Mouse (Mus musculus) forebrain, embryonic 15.5 days (tissue): ENCODE measurements around the gene Krt42. TPM values are rescaled to one million over a fixed set of nuclear protein-coding genes. Genes with fewer than 3 reads are reported as not detected.

ENCODE experiments used
- ATAC-seq: fragments of 200-750 bp; cut with Nextera tagmentation; replicated peaks from 2 replicates; pipeline ENCODE4 v1.8.0; 2017; ENCODE audit warnings: mild to moderate bottlenecking, moderate TSS enrichment, moderate library complexity
- H3K27ac ChIP-seq: fragments of 300-500 bp; sonication (generic); replicated peaks from 2 replicates; pipeline ENCODE4 v1.5.1; 2015; ENCODE audit warnings: mild to moderate bottlenecking, inconsistent platforms
- H3K27me3 ChIP-seq: fragments of 300-500 bp; sonication (generic); 2 replicates; pipeline ENCODE4 v1.6.1; 2015; ENCODE audit warnings: inconsistent platforms
- H3K36me3 ChIP-seq: fragments of 300-500 bp; sonication (generic); 2 replicates; pipeline ENCODE4 v1.6.1; 2015; ENCODE audit warnings: mild to moderate bottlenecking, inconsistent platforms
- H3K4me1 ChIP-seq: fragments of 300-500 bp; sonication (generic); 2 replicates; pipeline ENCODE4 v1.6.1; 2015; ENCODE audit warnings: inconsistent platforms
- H3K4me2 ChIP-seq: fragments of 300-500 bp; sonication (generic); replicated peaks from 2 replicates; pipeline ENCODE4 v1.6.1; 2015; ENCODE audit warnings: mild to moderate bottlenecking, inconsistent platforms
- H3K4me3 ChIP-seq: fragments of 300-500 bp; sonication (generic); 2 replicates; pipeline ENCODE4 v1.5.1; 2015; ENCODE audit warnings: mild to moderate bottlenecking, inconsistent platforms
- H3K9ac ChIP-seq: fragments of 300-500 bp; sonication (generic); replicated peaks from 2 replicates; pipeline ENCODE4 v1.6.1; 2015; ENCODE audit warnings: mild to moderate bottlenecking, inconsistent platforms
- H3K9me3 ChIP-seq: fragments of 300-500 bp; sonication (generic); 2 replicates; pipeline ENCODE4 v1.6.1; 2016; ENCODE audit warnings: inconsistent platforms
- WGBS: fragments of 180-500 bp; shearing (Covaris S2); methylation state at CpG from one replicate; pipeline ENCODE4 v1.1.7; 2015; ENCODE audit warnings: mixed read lengths; 5-methylcytosine and 5-hydroxymethylcytosine counted together
- polyA plus RNA-seq: library from polyadenylated mRNA; unstranded; fragments of >200 nt; fragmentation: Nextera tagmentation; extraction: Ambion mirVana; gene quantifications from 2 replicates; pipeline ENCODE4 v1.2.1, GENCODE M21; 2015

Krt42 gene
- polyA plus RNA-seq, 1 experiment from 2014 or later, result not detected

DNA sequence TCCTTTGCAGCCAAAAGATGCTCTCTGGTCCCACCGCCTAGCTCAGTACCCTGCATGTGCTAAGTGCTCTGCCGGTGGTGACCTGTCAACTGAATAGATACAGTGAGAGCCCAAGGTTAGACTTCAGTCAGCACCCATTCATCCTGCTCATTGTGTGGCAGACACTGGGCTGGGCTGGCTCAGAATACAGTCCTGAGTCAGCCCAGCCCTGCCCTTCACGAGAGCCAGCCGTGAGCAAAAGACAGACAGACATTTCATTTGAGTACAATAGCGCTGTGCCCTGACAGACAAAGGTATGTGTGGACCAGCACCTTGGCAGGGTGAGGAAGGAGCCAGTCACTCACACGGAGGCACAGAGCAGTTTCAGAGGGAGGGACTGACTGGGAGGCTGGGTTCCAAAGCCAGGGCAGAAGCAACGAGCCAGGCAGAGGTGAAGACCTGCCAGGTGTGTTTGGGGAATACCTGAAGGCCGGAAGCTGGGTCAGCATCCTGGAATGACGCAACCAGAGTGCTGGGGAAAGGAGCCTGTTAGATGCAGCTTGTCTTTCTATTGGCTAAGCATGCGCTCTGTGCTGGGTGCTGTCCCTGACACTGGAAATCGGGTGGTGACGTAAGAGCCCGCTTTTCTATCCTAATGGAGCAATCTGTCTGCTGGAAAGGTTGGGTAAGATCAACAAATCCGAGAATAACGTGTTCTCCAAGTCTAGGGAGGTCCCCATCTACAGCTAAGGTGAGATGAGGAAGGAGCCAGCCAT lies 8.2 kb upstream of the Krt42 start:
- no peak overlapping the region for H3K27ac ChIP-seq
- 77% methylated on average over 15 of the region's 15 CpGs for WGBS
- no peaks in the 10 kb centered on the region for H3K27me3 ChIP-seq
- H3K4me2 ChIP-seq, result no peak overlapping the region
- H3K36me3 ChIP-seq, result no peaks in the 10 kb centered on the region
- peaks cover 3% of the 10 kb centered on the region; the same call in 1 of the 2 replicates for H3K4me1 ChIP-seq
- no peak for ATAC-seq
- H3K4me3 ChIP-seq, result no peak overlapping the region
- H3K9ac ChIP-seq, result no peak overlapping the region
- H3K9me3 ChIP-seq, result no peaks in the 10 kb centered on the region

DNA sequence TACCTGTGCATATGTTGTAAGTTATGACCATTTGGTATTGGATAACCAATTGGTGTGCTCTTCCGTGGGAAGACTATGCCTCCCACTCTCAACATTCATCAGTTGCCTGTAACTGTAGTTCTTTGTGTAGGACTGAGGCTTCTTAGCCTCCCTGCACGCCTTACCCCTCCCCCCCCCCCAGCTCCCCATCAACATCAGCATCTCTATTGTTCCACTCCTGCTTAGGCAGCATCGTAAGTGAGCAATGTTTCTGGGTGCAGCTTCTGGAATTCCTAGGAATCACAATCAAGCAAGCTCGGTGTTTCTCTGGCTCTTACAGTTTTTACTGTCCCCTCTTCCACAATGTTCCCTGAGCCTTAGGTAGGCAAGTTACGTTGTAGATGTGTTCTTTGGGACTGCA lies 5.8 kb upstream of the Krt42 start:
- Histone ChIP-seq H3K4me2 (no peak overlapping the region), H3K4me3 (no peak overlapping the region), H3K9ac (no peak overlapping the region), H3K9me3 (no peaks in the 10 kb centered on the region), H3K27me3 (no peaks in the 10 kb centered on the region), H3K27ac (no peak overlapping the region), H3K36me3 (no peaks in the 10 kb centered on the region), H3K4me1 (no peaks in the 10 kb centered on the region)
- 32% methylated on average over 5 of the region's 5 CpGs for WGBS
- no peak for ATAC-seq

- no peak overlapping the region for H3K27ac ChIP-seq
- no peak overlapping the region for H3K4me3 ChIP-seq
- no peak for ATAC-seq
- no peaks in the 10 kb centered on the region for H3K27me3 ChIP-seq
- WGBS, result 72% methylated on average over 7 of the region's 7 CpGs
- no peaks in the 10 kb centered on the region for H3K9me3 ChIP-seq
- H3K9ac ChIP-seq, result no peak overlapping the region
- no peak overlapping the region for H3K4me2 ChIP-seq
- H3K36me3 ChIP-seq, result no peaks in the 10 kb centered on the region
- H3K4me1 ChIP-seq, result no peaks in the 10 kb centered on the region
Observed at GRCm38 (mm10) chr11:100274719-100275118, 5.0 kb upstream of the Krt42 start.

DNA sequence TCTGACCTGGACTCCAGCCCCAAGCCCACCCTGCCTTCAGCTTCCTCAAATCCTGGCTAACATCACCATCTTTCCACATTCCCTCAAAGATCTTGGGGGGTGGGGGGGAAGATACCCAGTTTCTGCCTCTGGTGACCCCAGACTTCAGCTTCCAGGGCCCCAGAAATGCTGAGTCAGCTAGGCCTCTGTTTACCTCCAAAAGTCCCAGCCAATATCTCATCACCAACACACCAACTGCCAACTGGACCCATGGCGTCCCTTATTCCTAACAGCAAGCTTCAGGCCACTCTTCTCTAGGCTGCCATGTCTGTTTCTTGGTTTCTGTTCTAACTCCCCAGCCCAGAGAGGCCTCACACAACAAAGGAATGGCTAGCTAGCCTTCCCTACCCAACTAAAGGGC lies 2.2 kb upstream of the Krt42 start:
- WGBS, result 85% methylated on average over 1 of the region's 1 CpGs
- H3K36me3 ChIP-seq, result no peaks in the 10 kb centered on the region
- no peaks in the 10 kb centered on the region for H3K4me1 ChIP-seq
- no peak overlapping the region for H3K9ac ChIP-seq
- no peak overlapping the region for H3K4me2 ChIP-seq
- no peak for ATAC-seq
- H3K27me3 ChIP-seq, result no peaks in the 10 kb centered on the region
- H3K9me3 ChIP-seq, result no peaks in the 10 kb centered on the region
- H3K4me3 ChIP-seq, result no peak overlapping the region
- H3K27ac ChIP-seq, result no peak overlapping the region

DNA sequence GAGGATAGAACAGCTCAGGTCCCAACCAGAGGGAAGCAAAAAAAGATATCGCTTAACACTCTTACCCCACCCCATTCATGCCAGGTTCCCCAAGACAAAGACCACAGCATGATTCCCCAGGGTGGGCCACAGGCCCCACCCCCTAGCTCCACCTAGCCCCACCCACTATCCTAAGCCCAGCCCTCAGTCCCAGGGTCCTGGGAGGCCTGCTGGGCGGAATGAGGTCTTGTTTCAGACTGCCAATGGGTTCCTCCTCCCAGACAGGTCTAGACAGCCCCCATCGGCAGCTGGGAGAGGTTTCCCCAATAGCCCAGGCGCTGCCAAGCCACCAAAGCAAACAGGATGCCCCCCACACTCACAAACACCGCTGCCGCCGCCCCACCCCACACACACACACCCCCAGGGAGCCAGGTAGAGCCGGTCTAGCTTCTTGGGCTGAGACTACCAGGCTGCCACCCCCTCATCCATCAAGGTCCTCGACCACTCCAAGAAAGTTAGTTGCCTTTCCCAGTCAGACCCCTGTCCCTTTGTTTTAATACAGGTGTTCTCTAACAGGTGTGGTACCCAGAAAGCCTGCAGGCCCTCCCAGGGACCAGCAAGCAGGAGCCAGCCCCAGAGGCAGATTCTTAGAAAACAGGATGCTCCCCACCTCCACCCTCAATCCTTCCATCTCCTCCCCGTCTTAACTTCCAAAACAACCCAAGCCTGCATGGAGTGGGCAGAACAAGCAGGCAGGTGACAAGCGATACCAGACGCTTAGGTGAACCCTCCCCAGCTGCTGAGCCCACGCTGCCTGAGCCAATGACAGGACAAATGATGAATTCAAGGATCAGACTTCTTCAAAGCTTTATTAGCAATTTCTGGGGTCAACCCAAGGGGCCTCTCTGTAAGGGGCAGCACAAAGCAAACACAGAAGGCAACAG lies 7.4 kb downstream of the Krt42 start:
- H3K27me3 ChIP-seq, result no peaks in the 10 kb centered on the region
- no peak overlapping the region for H3K27ac ChIP-seq
- ATAC-seq, result no peak
- H3K36me3 ChIP-seq, result no peaks in the 10 kb centered on the region
- no peak overlapping the region for H3K4me3 ChIP-seq
- H3K4me2 ChIP-seq, result no peak overlapping the region
- no peaks in the 10 kb centered on the region for H3K9me3 ChIP-seq
- no peak overlapping the region for H3K9ac ChIP-seq
- H3K4me1 ChIP-seq, result no peaks in the 10 kb centered on the region
- whole genome bisulfite sequencing, result 30% methylated on average over 13 of the region's 13 CpGs

- no peaks in the 10 kb centered on the region for H3K27me3 ChIP-seq
- H3K4me1 ChIP-seq, result no peaks in the 10 kb centered on the region
- no peak overlapping the region for H3K4me2 ChIP-seq
- H3K9me3 ChIP-seq, result no peaks in the 10 kb centered on the region
- no peak overlapping the region for H3K27ac ChIP-seq
- 86% methylated on average over 9 of the region's 9 CpGs for WGBS
- no peak for ATAC-seq
- H3K4me3 ChIP-seq, result no peak overlapping the region
- no peak overlapping the region for H3K9ac ChIP-seq
- no peaks in the 10 kb centered on the region for H3K36me3 ChIP-seq
Observed at GRCm38 (mm10) chr11:100261235-100261605, 8.5 kb downstream of the Krt42 start.

- Histone ChIP-seq H3K27ac (no peak within 1 kb of the TSS), H3K4me1 (no peaks in the 10 kb centered on the region), H3K4me2 (no peak within 1 kb of the TSS), H3K36me3 (no peaks in the 10 kb centered on the region), H3K9me3 (no peaks in the 10 kb centered on the region), H3K9ac (no peak within 1 kb of the TSS), H3K4me3 (no peak within 1 kb of the TSS), H3K27me3 (no peaks in the 10 kb centered on the region)
- ATAC-seq, result no peak
- 82% methylated on average over 21 of the region's 21 CpGs for WGBS
Observed at GRCm38 (mm10) chr11:100260514-100261234, 9.0 kb downstream of the Krt42 start, which contains the start of gene Krt17. Gene Krt17 (minus strand): TSS chr11:100261029.

- Histone ChIP-seq H3K4me1 (no peaks in the 10 kb centered on the region), H3K4me2 (no peak overlapping the region), H3K9ac (no peak overlapping the region), H3K9me3 (no peaks in the 10 kb centered on the region), H3K4me3 (no peak overlapping the region), H3K27me3 (no peaks in the 10 kb centered on the region), H3K27ac (no peak overlapping the region), H3K36me3 (no peaks in the 10 kb centered on the region)
- ATAC-seq, result no peak
- 92% methylated on average over 9 of the region's 9 CpGs for WGBS
Observed at GRCm38 (mm10) chr11:100259079-100259478, 10.6 kb downstream of the Krt42 start.

DNA sequence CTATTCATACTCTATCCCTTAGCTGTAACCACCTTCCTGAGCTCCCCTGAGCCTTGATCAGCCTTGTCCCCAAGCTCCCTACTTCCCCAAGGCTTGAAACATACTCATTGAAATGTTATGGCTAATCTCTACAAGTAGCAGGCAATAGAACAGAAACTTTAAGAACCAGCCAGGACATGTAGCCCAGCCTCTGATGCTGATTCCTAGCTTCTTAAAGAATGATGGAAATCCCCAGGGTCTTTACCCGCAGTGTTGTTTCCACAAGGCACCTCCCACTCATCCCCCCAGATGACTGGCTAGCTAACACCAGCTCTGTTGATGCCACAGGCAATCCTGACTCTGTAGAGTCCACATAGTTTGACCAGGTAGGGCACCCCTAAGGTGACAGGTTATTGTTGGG lies 11.7 kb downstream of the Krt42 start:
- H3K9ac ChIP-seq, result no peak overlapping the region
- 97% methylated on average over 1 of the region's 1 CpGs for WGBS
- ATAC-seq, result no peak

GRCm38 (mm10) chr11:100255514-100255913 lies 14.2 kb downstream of the Krt42 start:
- 95% methylated on average over 6 of the region's 6 CpGs for WGBS
- Histone ChIP-seq H3K4me1 (no peaks in the 10 kb centered on the region), H3K9me3 (no peaks in the 10 kb centered on the region), H3K27me3 (no peaks in the 10 kb centered on the region), H3K4me2 (no peak overlapping the region), H3K4me3 (no peak overlapping the region), H3K9ac (no peak overlapping the region), H3K27ac (no peak overlapping the region), H3K36me3 (no peaks in the 10 kb centered on the region)
- no peak for ATAC-seq

More for the DNA sequence above, 11.7 kb downstream of the Krt42 start:
- no peak overlapping the region for H3K4me2 ChIP-seq
- H3K4me1 ChIP-seq, result no peaks in the 10 kb centered on the region
- H3K4me3 ChIP-seq, result no peak overlapping the region
- no peaks in the 10 kb centered on the region for H3K36me3 ChIP-seq
- no peak overlapping the region for H3K27ac ChIP-seq
- H3K9me3 ChIP-seq, result no peaks in the 10 kb centered on the region
- no peaks in the 10 kb centered on the region for H3K27me3 ChIP-seq

- Histone ChIP-seq H3K27ac (no peak overlapping the region), H3K4me3 (no peak overlapping the region), H3K9ac (no peak overlapping the region), H3K9me3 (no peaks in the 10 kb centered on the region), H3K4me2 (no peak overlapping the region), H3K27me3 (no peaks in the 10 kb centered on the region), H3K36me3 (no peaks in the 10 kb centered on the region), H3K4me1 (no peaks in the 10 kb centered on the region)
- 77% methylated on average over 5 of the region's 5 CpGs for WGBS
- ATAC-seq, result no peak
Observed at GRCm38 (mm10) chr11:100254360-100255090, 15.1 kb downstream of the Krt42 start.
